Mouse (Mus musculus) E14TG2a.4 (cell line): ENCODE measurements around the gene Steap4.

Experiments
- CTCF ChIP-seq: conservative IDR thresholded peaks from 2 replicates; pipeline ENCODE4 v1.5.1; 2014; ENCODE audit warnings: low read length
- NANOG ChIP-seq: IDR thresholded peaks from 2 replicates; pipeline ENCODE4 v1.6.1; 2014; ENCODE audit warnings: borderline replicate concordance, low read length, mixed read lengths

GRCm38 (mm10) chr5:7972266-7972665 lies 12.0 kb downstream of the Steap4 start:
- TF ChIP-seq CTCF (no peak), NANOG (no peak)
